Comparison of ENCODE assay signal across 16 mouse cellular contexts in genomic region chr2:105336314-105337027, GRCm38 (mm10).
DNase-seq lines count a peak whose midpoint lies in the region; ATAC-seq lines count a peak whose summit lies in the region.
"Had no signal": no experiment of that assay in that cellular context is flagged by ENCODE, and none has a peak within 500 bp of the region (broad histone marks: within the 10 kb centered on the region; RNA-seq: fewer than 3 reads in every experiment).

No protein-coding gene starts in this region.

- no peaks in the 10 kb centered on the region for H3K9me3 ChIP-seq in forebrain, embryonic 13.5 days (replicated peaks)
- H3K9me3 ChIP-seq in forebrain, embryonic 15.5 days, result no peaks in the 10 kb centered on the region
- H3K9me3 ChIP-seq in neural tube, embryonic 13.5 days, result no peaks in the 10 kb centered on the region
- H3K9me3 ChIP-seq: embryonic facial prominence, embryonic 13.5 days; hindbrain, embryonic 13.5 days; midbrain, embryonic 10.5 days had no signal

- 16% methylated on average over 12 of the region's 12 CpGs for WGBS in forebrain, embryonic 13.5 days
- WGBS in forebrain, embryonic 15.5 days, result 22% methylated on average over 12 of the region's 12 CpGs
- WGBS in neural tube, embryonic 13.5 days, result 2% methylated on average over 12 of the region's 12 CpGs

- DNase-seq in embryo, embryonic 11 days, result peak; percentile 37
- DNase-seq in kidney, postnatal 10 days, result peak; percentile 39
- no peak for DNase-seq in layer of hippocampus, adult 9-10 months (ENCODE audit: low spot score)
- DNase-seq in urinary bladder, postnatal 14 days (ENCODE audit: low spot score), result no peak
- DNase-seq: adrenal gland, postnatal 36 days; cerebellum, adult 9-11 months; heart, adult 2 months had no signal

- H3K4me3 ChIP-seq in forebrain, embryonic 13.5 days, result no peak overlapping the region
- no peak overlapping the region for H3K4me3 ChIP-seq in forebrain, embryonic 15.5 days
- no peak overlapping the region for H3K4me3 ChIP-seq in neural tube, embryonic 13.5 days
- H3K4me3 ChIP-seq: embryonic facial prominence, embryonic 13.5 days; heart, adult 2 months; hindbrain, embryonic 13.5 days; midbrain, embryonic 10.5 days had no signal

- H3K4me2 ChIP-seq in forebrain, embryonic 13.5 days, result 0 out of 2 replicates have a peak overlapping the region, but pooled peaks have one; percentile 5
- no peak overlapping the region for H3K4me2 ChIP-seq in forebrain, embryonic 15.5 days (replicated peaks)
- peak overlapping the region; percentile 17; the same call in 1 of the 2 replicates for H3K4me2 ChIP-seq in neural tube, embryonic 13.5 days
- H3K4me2 ChIP-seq: embryonic facial prominence, embryonic 13.5 days; hindbrain, embryonic 13.5 days had no signal

- H3K36me3 ChIP-seq in forebrain, embryonic 13.5 days (ENCODE audit: poor library complexity, severe bottlenecking), result no peaks in the 10 kb centered on the region
- no peaks in the 10 kb centered on the region for H3K36me3 ChIP-seq in forebrain, embryonic 15.5 days
- H3K36me3 ChIP-seq in neural tube, embryonic 13.5 days, result no peaks in the 10 kb centered on the region
- H3K36me3 ChIP-seq: embryonic facial prominence, embryonic 13.5 days; hindbrain, embryonic 13.5 days; midbrain, embryonic 10.5 days had no signal

- no peak for ATAC-seq in forebrain, embryonic 13.5 days
- no peak for ATAC-seq in forebrain, embryonic 15.5 days (replicated peaks)
- ATAC-seq in neural tube, embryonic 13.5 days (ENCODE audit: low read depth), result no peak
- ATAC-seq: activated CD4-positive, CD25-positive, alpha-beta regulatory T cell, adult 4 months; intestine, embryonic 16.5 days had no signal

- H3K27me3 ChIP-seq in forebrain, embryonic 13.5 days, result peaks cover 9% of the 10 kb centered on the region
- H3K27me3 ChIP-seq in forebrain, embryonic 15.5 days, result peaks cover 11% of the 10 kb centered on the region
- H3K27me3 ChIP-seq in neural tube, embryonic 13.5 days, result peaks cover 30% of the 10 kb centered on the region

- no peak overlapping the region for H3K27ac ChIP-seq in forebrain, embryonic 13.5 days
- H3K27ac ChIP-seq in forebrain, embryonic 15.5 days (replicated peaks), result no peak overlapping the region
- no peak overlapping the region for H3K27ac ChIP-seq in neural tube, embryonic 13.5 days (replicated peaks)
- H3K27ac ChIP-seq: embryonic facial prominence, embryonic 13.5 days; heart, adult 2 months; hindbrain, embryonic 13.5 days; liver, embryonic 14.5 days; midbrain, embryonic 10.5 days had no signal

- 0 out of 2 replicates have a peak overlapping the region, but pooled peaks have one; percentile 21 for H3K9ac ChIP-seq in forebrain, embryonic 13.5 days
- H3K9ac ChIP-seq in forebrain, embryonic 15.5 days (replicated peaks), result no peak overlapping the region
- no peak overlapping the region for H3K9ac ChIP-seq in neural tube, embryonic 13.5 days
- H3K9ac ChIP-seq: embryonic facial prominence, embryonic 13.5 days; hindbrain, embryonic 13.5 days; liver, embryonic 14.5 days had no signal

- peaks cover 28% of the 10 kb centered on the region for H3K4me1 ChIP-seq in forebrain, embryonic 13.5 days
- peaks cover 27% of the 10 kb centered on the region for H3K4me1 ChIP-seq in forebrain, embryonic 15.5 days
- H3K4me1 ChIP-seq in neural tube, embryonic 13.5 days (replicated peaks), result peaks cover 21% of the 10 kb centered on the region

Comparison
In these comparisons a context has a peak if more than half of its experiments do, and no peak if none do; other contexts are left out.
1. DNase-seq: peak in embryo, embryonic 11 days (single experiment) and kidney, postnatal 10 days (single experiment); none in layer of hippocampus, adult 9-10 months (single experiment) and urinary bladder, postnatal 14 days (single experiment).